Mouse (Mus musculus): ENCODE data around the gene Wasl.

The Wasl gene

GRCm38 (mm10) chr6:24564081-24564480 is 100.7 kb downstream of the Wasl start:
- in situ Hi-C loops (cut with MboI, MseI) = no loop called here
